Mouse (Mus musculus) bone marrow, adult 2 months (tissue): ENCODE measurements around the gene Sfswap.

Experiments
- CTCF ChIP-seq: fragments of 200-500 bp; IDR thresholded peaks from 2 replicates; pipeline ENCODE4 v1.5.1; 2011; ENCODE audit warnings: low read length, control low read depth; ENCODE audit not compliant: control insufficient read depth, insufficient read depth
- POLR2A ChIP-seq: fragments of 200-500 bp; IDR thresholded peaks from 2 replicates; pipeline ENCODE4 v1.6.1; 2011; ENCODE audit warnings: low read depth, mild to moderate bottlenecking, control low read depth, low read length, borderline replicate concordance; ENCODE audit not compliant: control insufficient read depth

DNA sequence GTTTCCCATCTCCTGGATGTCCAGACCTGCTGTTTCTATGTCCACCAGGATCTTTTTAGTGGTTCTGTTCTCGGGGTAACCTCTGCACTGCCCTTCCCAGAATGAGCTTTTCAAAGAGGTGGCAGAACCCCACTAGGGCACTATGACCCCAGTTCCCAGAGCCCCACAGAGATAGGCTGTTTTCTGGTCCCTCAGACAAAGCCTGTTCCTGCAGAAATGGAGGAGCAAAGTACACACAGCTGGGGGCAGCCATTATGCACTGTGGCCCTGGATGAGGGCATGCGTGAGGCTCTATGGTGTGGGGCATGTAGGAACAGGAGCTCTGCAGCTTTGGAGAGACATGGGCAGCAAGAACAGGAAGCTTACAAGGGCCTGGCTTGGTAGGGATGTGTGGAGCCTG is 51.0 kb downstream of the Sfswap start:
- no peak for TF ChIP-seq CTCF
- no peak for TF ChIP-seq POLR2A
